Mouse (Mus musculus): ENCODE results near the gene Tmem219.

GRCm38 (mm10) chr7:126941171-126941570, 18.5 kb upstream of the Tmem219 start:
- TF ChIP-seq CTCF (IDR thresholded peaks at IDR 0.05; ENCODE audit: control insufficient read depth, insufficient read depth, low read length) (no peak), POLR2A (IDR thresholded peaks at IDR 0.05; ENCODE audit: borderline replicate concordance, control insufficient read depth, low read depth, low read length) (no peak)

Measured in bone marrow, adult 2 months (tissue).